Mouse (Mus musculus): Measurements from ENCODE around the gene Gm20388. TPM values are rescaled to one million over a fixed set of nuclear protein-coding genes. Genes with fewer than 3 reads are reported as not detected.

Gm20388 gene
- polyA plus RNA-seq, 1 experiment from 2014 or later: not detected

GRCm38 (mm10) chr8:122421376-122422070 lies 2510.9 kb downstream of the Gm20388 start, which contains the start of gene Il17c:
Il17c (plus strand) TSS chr8:122422020.
- Histone ChIP-seq H3K4me2 (no peak within 1 kb of the TSS), H3K9me3 (ENCODE audit: control insufficient read depth, low read length) (no peaks in the 10 kb centered on the region), H3K9ac (ENCODE audit: low read length) (no peak within 1 kb of the TSS), H3K27ac (ENCODE audit: low read depth, low read length) (no peak within 1 kb of the TSS), H3K4me3 (ENCODE audit: low read depth, low read length) (no peak within 1 kb of the TSS), H3K27me3 (ENCODE audit: control insufficient read depth, insufficient read depth, low read length) (no peaks in the 10 kb centered on the region), H3K4me1 (ENCODE audit: control insufficient read depth, insufficient read depth, low read length) (no peaks in the 10 kb centered on the region), H3K36me3 (ENCODE audit: control insufficient read depth, insufficient read depth, low read length) (peaks cover 15% of the 10 kb centered on the region)
- ATAC-seq (ENCODE audit: low FRiP score) (no peak), DNase-seq (ENCODE audit: low spot score, missing footprints) (no peak)
- WGBS: 82% methylated on average over 14 of the region's 14 CpGs

DNA sequence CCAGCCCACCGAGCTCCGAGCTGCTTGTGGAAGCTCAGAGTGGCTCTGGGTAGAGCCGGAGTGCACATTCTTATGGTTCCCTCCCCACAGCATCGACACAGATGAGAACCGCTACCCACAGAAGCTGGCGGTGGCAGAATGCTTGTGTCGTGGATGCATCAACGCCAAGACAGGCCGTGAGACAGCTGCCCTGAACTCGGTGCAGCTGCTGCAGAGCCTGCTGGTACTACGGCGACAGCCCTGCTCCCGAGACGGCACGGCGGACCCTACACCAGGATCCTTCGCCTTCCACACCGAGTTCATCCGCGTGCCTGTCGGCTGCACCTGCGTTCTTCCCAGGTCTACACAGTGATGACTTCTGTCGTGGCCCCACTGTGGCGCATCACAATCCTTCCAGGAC lies 2512.6 kb downstream of the Gm20388 start:
- DNase-seq (ENCODE audit: low spot score, missing footprints) (no peak), ATAC-seq (ENCODE audit: low FRiP score) (no peak)
- H3K27me3 ChIP-seq (ENCODE audit: control insufficient read depth, insufficient read depth, low read length): no peaks in the 10 kb centered on the region
- H3K4me1 ChIP-seq (ENCODE audit: control insufficient read depth, insufficient read depth, low read length): no peaks in the 10 kb centered on the region
- H3K27ac ChIP-seq (ENCODE audit: low read depth, low read length): no peak overlapping the region
- H3K9me3 ChIP-seq (ENCODE audit: control insufficient read depth, low read length): no peaks in the 10 kb centered on the region
- 87% methylated on average over 24 of the region's 24 CpGs for WGBS
- H3K36me3 ChIP-seq (ENCODE audit: control insufficient read depth, insufficient read depth, low read length): peaks cover 6% of the 10 kb centered on the region
- H3K9ac ChIP-seq (ENCODE audit: low read length): no peak overlapping the region
- no peak overlapping the region for H3K4me3 ChIP-seq (ENCODE audit: low read depth, low read length)
- no peak overlapping the region for H3K4me2 ChIP-seq

DNA sequence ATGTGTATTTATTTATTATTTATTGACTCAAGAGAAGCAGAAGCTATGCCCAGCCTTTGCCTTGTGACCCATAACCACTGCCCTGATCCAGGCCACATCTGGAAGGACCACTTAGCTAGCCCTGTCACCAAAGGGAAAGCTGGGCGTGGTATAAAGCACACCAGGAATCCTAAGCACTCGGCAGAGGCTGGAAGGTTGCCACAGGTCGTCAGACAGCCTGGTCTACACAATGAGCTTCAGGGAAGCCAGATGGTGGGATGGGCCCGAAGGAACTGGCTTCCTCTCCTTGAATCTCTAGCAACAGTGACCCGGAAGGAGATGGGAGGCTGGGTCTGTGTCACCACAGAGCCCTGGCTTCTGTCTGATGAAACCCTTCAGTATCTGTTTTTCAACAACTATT lies 2513.0 kb downstream of the Gm20388 start:
- 67% methylated on average over 5 of the region's 5 CpGs for WGBS
- H3K27me3 ChIP-seq (ENCODE audit: control insufficient read depth, insufficient read depth, low read length): no peaks in the 10 kb centered on the region
- H3K36me3 ChIP-seq (ENCODE audit: control insufficient read depth, insufficient read depth, low read length): peaks cover 3% of the 10 kb centered on the region
- no peak overlapping the region for H3K4me3 ChIP-seq (ENCODE audit: low read depth, low read length)
- ATAC-seq (ENCODE audit: low FRiP score): no peak
- no peaks in the 10 kb centered on the region for H3K9me3 ChIP-seq (ENCODE audit: control insufficient read depth, low read length)
- no peaks in the 10 kb centered on the region for H3K4me1 ChIP-seq (ENCODE audit: control insufficient read depth, insufficient read depth, low read length)
- no peak overlapping the region for H3K27ac ChIP-seq (ENCODE audit: low read depth, low read length)
- H3K9ac ChIP-seq (ENCODE audit: low read length): no peak overlapping the region
- H3K4me2 ChIP-seq: no peak overlapping the region
- DNase-seq (ENCODE audit: low spot score, missing footprints): no peak

GRCm38 (mm10) chr8:122426145-122426544 lies 2515.5 kb downstream of the Gm20388 start:
- no peaks in the 10 kb centered on the region for H3K9me3 ChIP-seq (ENCODE audit: control insufficient read depth, low read length)
- H3K9ac ChIP-seq (ENCODE audit: low read length): no peak overlapping the region
- H3K4me3 ChIP-seq (ENCODE audit: low read depth, low read length): no peak overlapping the region
- H3K36me3 ChIP-seq (ENCODE audit: control insufficient read depth, insufficient read depth, low read length): no peaks in the 10 kb centered on the region; the same call in 1 of the 2 replicates
- WGBS: 81% methylated on average over 9 of the region's 9 CpGs
- no peak overlapping the region for H3K27ac ChIP-seq (ENCODE audit: low read depth, low read length)
- H3K4me2 ChIP-seq: no peak overlapping the region
- no peaks in the 10 kb centered on the region for H3K4me1 ChIP-seq (ENCODE audit: control insufficient read depth, insufficient read depth, low read length)
- H3K27me3 ChIP-seq (ENCODE audit: control insufficient read depth, insufficient read depth, low read length): no peaks in the 10 kb centered on the region
- no peak for DNase-seq (ENCODE audit: low spot score, missing footprints)
- no peak for ATAC-seq (ENCODE audit: low FRiP score)

DNA sequence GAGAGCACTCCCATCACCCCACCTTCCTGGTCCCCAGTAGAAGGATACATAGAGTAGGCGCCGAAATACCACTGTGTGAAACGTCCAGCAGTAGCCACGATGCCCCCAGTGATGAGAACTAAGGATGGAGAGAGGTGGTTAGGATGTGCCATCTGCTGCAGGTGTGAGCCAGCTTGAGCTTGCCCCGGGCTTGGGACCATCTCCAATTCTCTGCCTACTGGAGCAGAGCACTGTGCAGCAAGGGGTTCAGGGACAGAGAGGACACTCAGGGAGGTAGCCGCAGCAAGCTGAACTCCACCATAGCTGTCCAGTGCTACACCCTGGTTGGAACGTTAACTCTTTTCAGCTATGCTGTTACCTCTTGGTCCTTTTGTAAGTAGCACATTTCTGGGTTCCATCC lies 2517.0 kb downstream of the Gm20388 start:
- WGBS: 87% methylated on average over 7 of the region's 7 CpGs
- Histone ChIP-seq H3K9ac (ENCODE audit: low read length) (no peak overlapping the region), H3K36me3 (ENCODE audit: control insufficient read depth, insufficient read depth, low read length) (no peaks in the 10 kb centered on the region; the same call in 1 of the 2 replicates), H3K4me3 (ENCODE audit: low read depth, low read length) (no peak overlapping the region), H3K27me3 (ENCODE audit: control insufficient read depth, insufficient read depth, low read length) (no peaks in the 10 kb centered on the region), H3K4me2 (no peak overlapping the region), H3K4me1 (ENCODE audit: control insufficient read depth, insufficient read depth, low read length) (peaks cover 9% of the 10 kb centered on the region), H3K9me3 (ENCODE audit: control insufficient read depth, low read length) (no peaks in the 10 kb centered on the region), H3K27ac (ENCODE audit: low read depth, low read length) (no peak overlapping the region)
- DNase-seq (ENCODE audit: low spot score, missing footprints): no peak
- no peak for ATAC-seq (ENCODE audit: low FRiP score)

DNA sequence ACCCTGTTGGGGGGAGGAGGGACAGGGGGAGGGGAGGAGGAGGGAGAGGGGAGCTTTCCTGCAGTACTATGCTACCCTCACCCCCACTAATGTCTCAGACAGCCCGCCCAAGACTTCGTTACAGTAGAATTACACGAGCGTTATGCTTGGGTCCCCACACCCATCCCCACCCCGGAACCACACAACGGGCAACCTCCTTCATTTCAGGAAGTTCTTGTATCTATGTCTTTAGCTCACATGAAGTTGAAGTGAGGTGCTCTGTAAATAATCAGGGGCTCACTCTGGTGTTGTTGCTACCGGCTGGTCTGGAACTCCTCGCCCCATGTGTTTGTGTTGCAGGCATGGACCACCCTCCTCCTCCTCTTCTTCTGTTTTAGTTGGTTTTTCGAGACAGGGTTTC lies 2517.5 kb downstream of the Gm20388 start:
- 88% methylated on average over 9 of the region's 9 CpGs for whole genome bisulfite sequencing
- H3K27me3 ChIP-seq (ENCODE audit: control insufficient read depth, insufficient read depth, low read length): no peaks in the 10 kb centered on the region
- no peak overlapping the region for H3K4me3 ChIP-seq (ENCODE audit: low read depth, low read length)
- H3K27ac ChIP-seq (ENCODE audit: low read depth, low read length): no peak overlapping the region
- ATAC-seq (ENCODE audit: low FRiP score): no peak
- H3K36me3 ChIP-seq (ENCODE audit: control insufficient read depth, insufficient read depth, low read length): no peaks in the 10 kb centered on the region; the same call in 1 of the 2 replicates
- H3K4me2 ChIP-seq: no peak overlapping the region
- peaks cover 14% of the 10 kb centered on the region for H3K4me1 ChIP-seq (ENCODE audit: control insufficient read depth, insufficient read depth, low read length)
- H3K9ac ChIP-seq (ENCODE audit: low read length): no peak overlapping the region
- no peak for DNase-seq (ENCODE audit: low spot score, missing footprints)
- H3K9me3 ChIP-seq (ENCODE audit: control insufficient read depth, low read length): no peaks in the 10 kb centered on the region

DNA sequence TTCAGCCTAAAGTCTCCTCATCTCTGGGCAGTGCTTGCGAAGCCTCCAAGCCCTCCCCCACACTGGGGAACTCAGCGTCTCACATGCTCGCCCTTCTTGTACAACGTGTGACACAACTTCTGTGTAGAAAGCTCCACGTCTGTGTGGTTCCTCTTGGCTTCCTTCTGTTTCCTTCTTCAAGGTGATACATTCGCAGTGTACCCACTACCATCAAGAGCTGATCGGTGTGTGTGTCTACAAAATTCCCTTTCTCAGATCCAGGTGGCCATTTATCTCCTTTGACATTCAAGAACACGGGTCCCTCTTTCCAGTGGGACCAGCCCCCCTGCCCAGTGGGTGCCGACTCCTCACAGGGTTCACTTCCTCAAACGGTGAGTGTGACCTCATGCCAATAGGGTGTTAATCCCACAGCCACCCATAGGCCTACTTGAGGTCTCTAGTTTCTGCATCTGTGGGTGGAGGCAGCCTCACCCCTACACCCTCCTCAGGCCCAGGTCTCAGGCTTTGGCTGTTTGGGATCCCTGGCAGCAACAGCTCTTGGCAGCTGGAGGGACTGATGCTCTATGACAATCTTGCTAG lies 2519.5 kb downstream of the Gm20388 start:
- Histone ChIP-seq H3K4me1 (ENCODE audit: control insufficient read depth, insufficient read depth, low read length) (peaks cover 14% of the 10 kb centered on the region), H3K36me3 (ENCODE audit: control insufficient read depth, insufficient read depth, low read length) (peaks cover 6% of the 10 kb centered on the region), H3K27me3 (ENCODE audit: control insufficient read depth, insufficient read depth, low read length) (no peaks in the 10 kb centered on the region), H3K4me2 (no peak overlapping the region), H3K9me3 (ENCODE audit: control insufficient read depth, low read length) (no peaks in the 10 kb centered on the region), H3K4me3 (ENCODE audit: low read depth, low read length) (no peak overlapping the region), H3K27ac (ENCODE audit: low read depth, low read length) (no peak overlapping the region), H3K9ac (ENCODE audit: low read length) (no peak overlapping the region)
- no peak for DNase-seq (ENCODE audit: low spot score, missing footprints)
- 86% methylated on average over 10 of the region's 10 CpGs for WGBS
- no peak for ATAC-seq (ENCODE audit: low FRiP score)

- Histone ChIP-seq H3K9ac (ENCODE audit: low read length) (no peak overlapping the region), H3K9me3 (ENCODE audit: control insufficient read depth, low read length) (no peaks in the 10 kb centered on the region), H3K36me3 (ENCODE audit: control insufficient read depth, insufficient read depth, low read length) (peaks cover 6% of the 10 kb centered on the region), H3K27me3 (ENCODE audit: control insufficient read depth, insufficient read depth, low read length) (no peaks in the 10 kb centered on the region), H3K27ac (ENCODE audit: low read depth, low read length) (no peak overlapping the region), H3K4me3 (ENCODE audit: low read depth, low read length) (no peak overlapping the region), H3K4me2 (no peak overlapping the region), H3K4me1 (ENCODE audit: control insufficient read depth, insufficient read depth, low read length) (peaks cover 14% of the 10 kb centered on the region)
- ATAC-seq (ENCODE audit: low FRiP score) (no peak), DNase-seq (ENCODE audit: low spot score, missing footprints) (no peak)
- WGBS: 85% methylated on average over 3 of the region's 3 CpGs
These were observed 2520.0 kb downstream of the Gm20388 start for GRCm38 (mm10) chr8:122430646-122431045.

DNA sequence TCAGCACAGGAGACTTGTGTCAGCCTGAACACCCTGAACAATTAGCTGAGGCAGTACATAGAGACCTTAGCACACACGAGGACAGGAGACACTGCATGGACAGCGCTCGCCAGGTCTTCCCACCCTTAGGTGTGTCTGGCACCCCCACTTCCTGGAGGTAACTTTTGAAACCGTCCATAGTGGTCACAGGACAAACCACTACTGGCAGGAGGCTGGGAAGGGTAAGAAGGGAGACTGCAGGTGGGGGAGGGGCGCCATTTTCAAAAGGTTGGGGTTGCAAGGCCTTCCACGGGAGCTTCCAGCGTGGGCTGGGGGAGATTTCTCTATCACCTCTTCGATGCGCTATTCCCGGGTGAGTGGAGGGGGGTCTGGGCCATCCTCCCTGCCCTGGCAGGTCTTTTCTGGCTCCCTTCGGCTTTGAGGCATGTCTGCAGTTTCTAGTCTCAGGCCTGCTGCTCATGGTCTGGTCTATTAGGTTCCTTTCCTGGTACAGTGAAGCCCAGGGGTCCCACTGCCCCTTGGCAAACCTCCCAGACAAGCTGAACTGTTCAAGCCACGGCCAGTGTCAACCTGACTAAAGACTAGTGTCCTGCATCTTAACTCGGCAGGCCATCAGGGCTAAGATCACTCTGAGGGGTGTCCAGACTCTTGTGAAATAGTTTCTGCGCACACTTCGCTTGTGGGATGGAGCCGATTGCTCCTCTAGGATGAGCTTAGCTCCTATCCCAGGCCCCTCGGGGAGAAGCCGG lies 2521.2 kb downstream of the Gm20388 start:
- no peaks in the 10 kb centered on the region for H3K9me3 ChIP-seq (ENCODE audit: control insufficient read depth, low read length)

More for the DNA sequence above, 2521.2 kb downstream of the Gm20388 start:
- no peak overlapping the region for H3K27ac ChIP-seq (ENCODE audit: low read depth, low read length)
- DNase-seq (ENCODE audit: low spot score, missing footprints): peak; percentile 90
- peaks cover 11% of the 10 kb centered on the region for H3K36me3 ChIP-seq (ENCODE audit: control insufficient read depth, insufficient read depth, low read length)
- WGBS: 41% methylated on average over 18 of the region's 18 CpGs
- H3K4me3 ChIP-seq (ENCODE audit: low read depth, low read length): peak overlapping the region; percentile 42
- peaks cover 14% of the 10 kb centered on the region for H3K4me1 ChIP-seq (ENCODE audit: control insufficient read depth, insufficient read depth, low read length)
- ATAC-seq (ENCODE audit: low FRiP score): peak; percentile 19; the same call in 1 of the 2 replicates
- H3K4me2 ChIP-seq: peak overlapping the region; percentile 75
- H3K9ac ChIP-seq (ENCODE audit: low read length): peak overlapping the region; percentile 73
- no peaks in the 10 kb centered on the region for H3K27me3 ChIP-seq (ENCODE audit: control insufficient read depth, insufficient read depth, low read length)

Measured in midbrain, embryonic 11.5 days (tissue).